Mouse (Mus musculus) midbrain, embryonic 14.5 days (tissue): ENCODE results near the gene Arrdc1. TPM values are rescaled to one million over a fixed set of nuclear protein-coding genes. Genes with fewer than 3 reads are reported as not detected.
"Not testable (repeated sequence)": the region's sequence is repeated elsewhere in the genome, so short reads cannot be mapped to it uniquely, and the experiment has no call there.

ENCODE experiments used
- ATAC-seq: fragments of 200-750 bp; cut with Nextera tagmentation; 2 replicates; pipeline ENCODE4 v1.8.0; 2017; ENCODE audit warnings: moderate number of reproducible peaks, moderate library complexity; ENCODE audit not compliant: low FRiP score, low TSS enrichment
- DNase-seq: peaks from one replicate; pipeline ENCODE4 v3.0.0-alpha.2; 2015
- H3K27ac ChIP-seq: fragments of 300-500 bp; sonication (generic); replicated peaks from 2 replicates; pipeline ENCODE4 v1.5.1; 2014; ENCODE audit warnings: mild to moderate bottlenecking, low read depth, low read length, moderate library complexity
- H3K27me3 ChIP-seq: fragments of 300-500 bp; sonication (generic); 2 replicates; pipeline ENCODE4 v1.6.1; 2014; ENCODE audit warnings: low read length, control low read depth, mixed read lengths; ENCODE audit not compliant: control insufficient read depth, insufficient read depth
- H3K36me3 ChIP-seq: fragments of 300-500 bp; sonication (generic); 2 replicates; pipeline ENCODE4 v1.6.1; 2014; ENCODE audit warnings: low read length, control low read depth; ENCODE audit not compliant: control insufficient read depth, insufficient read depth
- H3K4me1 ChIP-seq: fragments of 300-500 bp; sonication (generic); 2 replicates; pipeline ENCODE4 v1.6.1; 2014; ENCODE audit warnings: mild to moderate bottlenecking, antibody characterized with exemption, low read length, control low read depth; ENCODE audit not compliant: control insufficient read depth, insufficient read depth
- H3K4me2 ChIP-seq: fragments of 300-500 bp; sonication (generic); 2 replicates; pipeline ENCODE4 v1.6.1; 2014; ENCODE audit warnings: mild to moderate bottlenecking, low read length, moderate library complexity
- H3K4me3 ChIP-seq: fragments of 300-500 bp; sonication (generic); replicated peaks from 2 replicates; pipeline ENCODE4 v1.5.1; 2014; ENCODE audit warnings: low read depth, low read length
- H3K9ac ChIP-seq: fragments of 300-500 bp; sonication (generic); replicated peaks from 2 replicates; pipeline ENCODE4 v1.6.1; 2014; ENCODE audit warnings: mild to moderate bottlenecking, low read length, moderate library complexity
- H3K9me3 ChIP-seq: fragments of 300-500 bp; sonication (generic); 2 replicates; pipeline ENCODE4 v1.6.1; 2016; ENCODE audit warnings: low read length, control low read depth, mixed read lengths; ENCODE audit not compliant: control insufficient read depth
- WGBS: fragments of 180-500 bp; shearing (Covaris S2); extraction: QIAGEN DNeasy Blood & Tissue Kit; methylation state at CpG from one replicate; pipeline ENCODE4 v1.1.7; 2014; 5-methylcytosine and 5-hydroxymethylcytosine counted together
- polyA plus RNA-seq: library from polyadenylated mRNA; unstranded; fragments of >200 nt; fragmentation: Nextera tagmentation; extraction: Ambion mirVana; gene quantifications from 2 replicates; pipeline ENCODE4 v1.2.1, GENCODE M21; 2014

The Arrdc1 gene
- polyA plus RNA-seq, 1 experiment from 2014 or later, result 21.8 TPM

DNA sequence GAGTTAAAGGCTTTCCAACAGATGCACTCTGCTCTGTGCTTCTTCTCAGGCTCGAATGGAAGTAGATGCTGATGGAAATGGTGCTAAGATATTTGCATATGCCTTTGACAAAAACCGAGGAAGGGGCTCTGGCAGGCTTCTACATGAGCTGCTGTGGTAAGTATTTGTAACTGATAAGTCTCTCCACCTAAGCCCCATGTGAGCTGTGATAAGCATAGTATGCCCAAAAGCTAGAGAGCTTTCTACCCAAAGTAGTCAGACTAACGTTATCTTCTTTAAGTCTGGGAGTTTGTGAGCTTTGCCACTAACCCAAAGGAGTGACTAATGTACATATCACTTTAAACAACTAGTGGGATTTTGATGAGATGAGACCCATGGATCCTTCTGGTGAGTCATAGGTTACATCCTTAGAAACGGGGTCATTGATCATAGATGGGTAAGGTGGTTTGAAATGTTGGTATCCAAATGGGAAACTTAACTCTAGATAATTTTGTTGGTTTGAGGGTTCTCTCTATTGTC is 17.5 kb upstream of the Arrdc1 start:
- Histone ChIP-seq H3K4me3 (no peak overlapping the region), H3K27me3 (no peaks in the 10 kb centered on the region), H3K4me2 (no peak overlapping the region), H3K27ac (no peak overlapping the region), H3K4me1 (peaks cover 13% of the 10 kb centered on the region), H3K9ac (no peak overlapping the region), H3K36me3 (peaks cover 57% of the 10 kb centered on the region), H3K9me3 (no peaks in the 10 kb centered on the region)
- WGBS, result 89% methylated on average over 4 of the region's 4 CpGs
- DNase-seq (no peak), ATAC-seq (no peak)

DNA sequence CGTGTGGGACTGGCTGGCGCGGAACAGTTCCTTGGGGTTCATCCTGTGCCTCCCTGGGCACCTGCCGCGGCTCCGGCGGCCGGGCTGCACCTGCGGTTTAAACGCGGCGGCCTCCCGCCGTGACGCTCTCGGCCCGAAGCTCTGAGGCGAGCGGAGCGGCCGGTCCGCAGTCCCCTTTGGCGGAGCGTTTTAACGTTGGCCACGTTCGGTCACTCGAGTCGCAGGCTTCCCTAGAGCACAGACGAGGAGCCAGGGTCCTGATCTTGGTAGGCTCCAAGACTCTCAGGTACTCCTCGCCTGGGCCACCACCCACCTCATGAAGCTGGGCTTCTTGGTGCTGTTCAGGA is 15.1 kb upstream of the Arrdc1 start:
- peak overlapping the region; percentile 96 for H3K4me3 ChIP-seq
- H3K36me3 ChIP-seq, result peaks cover 34% of the 10 kb centered on the region
- WGBS, result 0% methylated on average over 31 of the region's 31 CpGs
- no peaks in the 10 kb centered on the region for H3K9me3 ChIP-seq
- DNase-seq (peak; percentile 49), ATAC-seq (no peak)
- no peaks in the 10 kb centered on the region for H3K27me3 ChIP-seq
- H3K4me1 ChIP-seq, result peaks cover 13% of the 10 kb centered on the region
- peak overlapping the region; percentile 84 for H3K9ac ChIP-seq
- peak overlapping the region; percentile 67 for H3K27ac ChIP-seq
- peak overlapping the region; percentile 97 for H3K4me2 ChIP-seq

DNA sequence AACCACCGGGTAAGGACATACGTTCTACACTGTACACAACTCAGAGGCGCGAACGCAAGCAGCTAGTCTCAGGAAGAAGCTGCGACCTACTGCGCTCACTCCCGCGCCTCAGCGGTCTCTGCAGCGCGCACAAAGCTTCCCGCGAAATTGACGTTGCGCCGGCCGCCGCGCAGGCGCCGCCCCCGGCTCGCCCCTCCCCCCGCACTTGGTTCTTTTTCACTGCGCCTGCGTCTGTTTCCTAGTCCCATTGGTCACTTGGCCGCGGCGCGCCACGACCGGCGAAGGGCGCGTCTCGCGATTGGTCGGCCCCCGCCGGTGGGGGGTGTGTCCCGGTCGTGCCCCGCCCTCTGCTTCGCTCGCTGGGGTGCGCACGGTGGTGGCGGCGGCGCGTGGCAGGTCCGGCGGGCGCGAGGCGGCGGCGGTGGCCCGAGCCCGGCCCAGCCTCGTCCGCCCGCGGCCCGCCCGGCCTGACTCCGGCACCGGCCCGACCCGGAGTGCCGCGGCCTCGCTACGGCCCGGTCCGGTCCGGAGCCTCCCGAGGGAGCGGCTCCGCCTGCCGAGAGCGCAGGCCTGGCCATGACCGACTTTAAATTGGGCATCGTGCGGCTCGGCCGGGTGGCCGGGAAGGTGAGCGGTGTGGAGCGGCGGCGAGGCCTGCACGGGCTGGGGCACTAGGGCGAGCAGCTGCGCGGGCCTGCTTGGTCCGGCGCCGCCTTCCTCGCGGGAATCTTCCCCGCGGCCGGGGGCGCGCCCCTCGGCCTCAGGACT is 14.6 kb upstream of the Arrdc1 start, which contains the start of gene Zmynd19:
Gene Zmynd19 (plus strand): TSS at position 372 of the 768 bp plus-strand sequence.
- peak within 1 kb of the TSS; percentile 84 for H3K9ac ChIP-seq
- peak within 1 kb of the TSS; percentile 97 for H3K4me2 ChIP-seq
- peak; percentile 99 for DNase-seq
- peaks cover 28% of the 10 kb centered on the region for H3K36me3 ChIP-seq
- no peaks in the 10 kb centered on the region for H3K9me3 ChIP-seq
- peak within 1 kb of the TSS; percentile 96 for H3K4me3 ChIP-seq
- WGBS, result under 1% methylated on average over 107 of the region's 108 CpGs
- peaks cover 13% of the 10 kb centered on the region for H3K4me1 ChIP-seq
- peak; percentile 99 for ATAC-seq
- H3K27ac ChIP-seq, result peak within 1 kb of the TSS; percentile 81
- H3K27me3 ChIP-seq, result no peaks in the 10 kb centered on the region

DNA sequence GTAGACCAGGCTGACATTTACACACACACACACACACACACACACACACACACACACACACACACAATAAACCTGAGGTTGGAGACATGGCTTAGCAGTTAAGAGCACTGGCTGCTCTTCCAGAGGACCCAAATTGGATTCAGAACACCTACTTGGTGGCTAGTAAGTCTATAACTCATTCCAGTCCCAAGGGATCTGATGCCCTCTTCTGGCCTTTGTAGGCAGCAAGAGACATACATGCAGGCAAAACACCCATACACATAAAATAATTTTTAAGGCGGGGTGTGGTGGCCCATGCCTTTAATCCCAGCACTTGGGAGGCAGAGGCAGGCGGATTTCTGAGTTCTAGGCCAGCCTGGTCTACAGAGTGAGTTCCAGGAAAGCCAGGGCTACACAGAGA is 9.3 kb upstream of the Arrdc1 start:
- not testable (repeated sequence) for H3K9ac ChIP-seq, H3K4me3 ChIP-seq, H3K27ac ChIP-seq, H3K4me2 ChIP-seq, ATAC-seq, H3K4me1 ChIP-seq, H3K36me3 ChIP-seq, H3K27me3 ChIP-seq, H3K9me3 ChIP-seq
- WGBS, result 54% methylated on average over 2 of the region's 2 CpGs
- peak; percentile 49 for DNase-seq

DNA sequence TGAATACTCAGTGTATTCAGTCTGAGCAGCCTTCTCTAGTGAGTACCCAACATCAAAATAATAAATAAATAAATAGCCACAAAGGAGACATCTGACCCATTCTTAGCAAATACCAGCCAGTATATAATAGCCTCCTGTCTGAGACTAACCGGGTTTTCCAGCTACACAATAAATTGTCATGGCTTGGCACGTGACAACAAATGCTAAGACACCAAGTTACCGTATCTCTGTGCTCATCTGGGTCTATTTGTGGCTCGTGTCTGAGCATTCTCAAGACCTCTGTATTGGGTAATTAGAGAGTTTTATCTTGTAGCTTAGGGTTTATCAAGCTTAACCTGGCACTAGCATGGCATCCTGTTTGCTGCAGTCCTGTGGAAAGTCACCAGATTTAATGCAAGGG is 7.0 kb upstream of the Arrdc1 start:
- Histone ChIP-seq H3K4me2 (no peak overlapping the region), H3K4me1 (no peaks in the 10 kb centered on the region), H3K27me3 (no peaks in the 10 kb centered on the region), H3K36me3 (no peaks in the 10 kb centered on the region), H3K9me3 (no peaks in the 10 kb centered on the region), H3K27ac (no peak overlapping the region), H3K4me3 (no peak overlapping the region), H3K9ac (no peak overlapping the region)
- 74% methylated on average over 4 of the region's 4 CpGs for WGBS
- ATAC-seq (no peak), DNase-seq (no peak)

DNA sequence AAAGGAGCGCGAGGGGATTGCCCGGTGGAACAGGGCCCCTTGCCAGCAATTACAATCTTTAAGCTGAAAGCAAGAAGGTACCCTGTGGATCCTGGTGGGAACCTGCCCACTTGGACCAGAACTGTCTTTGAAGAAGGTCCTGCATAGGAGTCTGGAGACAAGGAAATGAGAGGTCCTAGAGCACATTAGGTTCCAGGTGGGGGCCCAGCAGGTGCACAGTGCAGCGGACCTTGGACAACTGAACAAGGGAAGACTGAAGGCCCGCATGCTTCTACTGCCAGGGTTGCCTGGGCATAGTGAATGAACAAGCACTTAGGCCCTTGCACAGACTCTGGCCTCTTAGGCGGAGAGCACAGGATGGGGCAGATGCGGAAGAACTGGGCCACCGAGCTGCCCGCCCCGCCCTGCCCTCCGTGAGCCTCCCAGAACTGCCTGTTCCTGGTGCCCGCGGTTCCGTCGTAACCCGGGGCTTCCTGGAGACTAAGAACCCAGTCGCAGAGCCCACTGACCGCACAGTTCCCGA is 550 bp downstream of the Arrdc1 start:
- Histone ChIP-seq H3K9ac (peak overlapping the region; percentile 62), H3K4me3 (peak overlapping the region; percentile 56), H3K9me3 (no peaks in the 10 kb centered on the region), H3K4me2 (peak overlapping the region; percentile 90), H3K27me3 (0 out of 2 replicates have a peak, but pooled peaks cover 7% of the 10 kb centered on the region), H3K36me3 (no peaks in the 10 kb centered on the region), H3K4me1 (peaks cover 15% of the 10 kb centered on the region), H3K27ac (0 out of 2 replicates have a peak overlapping the region, but pooled peaks have one; percentile 45)
- ATAC-seq (peak; percentile 62), DNase-seq (peak; percentile 23)
- 3% methylated on average over 19 of the region's 19 CpGs for WGBS

DNA sequence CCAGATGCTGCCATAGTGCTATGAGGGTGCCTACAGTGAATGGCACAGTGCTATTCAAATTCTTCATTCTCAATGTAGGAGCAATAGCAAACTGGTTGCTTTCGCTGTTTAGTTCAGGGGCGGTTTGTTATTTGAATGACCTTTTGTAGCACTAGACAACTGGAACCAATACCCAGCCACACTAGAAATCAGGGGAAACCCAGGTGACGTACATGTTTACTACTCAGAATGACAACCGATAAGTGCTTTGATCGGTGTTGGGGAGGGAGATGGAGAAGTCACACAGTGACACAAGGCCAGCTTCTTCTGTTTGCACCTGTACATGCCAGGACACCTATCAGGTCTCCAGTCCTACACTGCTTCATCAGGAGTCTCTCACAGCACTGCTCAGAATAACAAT is 5.5 kb downstream of the Arrdc1 start:
- H3K36me3 ChIP-seq, result 0 out of 2 replicates have a peak, but pooled peaks cover 3% of the 10 kb centered on the region
- ATAC-seq, result no peak
- WGBS, result 87% methylated on average over 5 of the region's 5 CpGs
- H3K4me2 ChIP-seq, result no peak overlapping the region
- no peak overlapping the region for H3K4me3 ChIP-seq
- no peak overlapping the region for H3K9ac ChIP-seq
- no peak for DNase-seq
- 0 out of 2 replicates have a peak, but pooled peaks cover 3% of the 10 kb centered on the region for H3K27me3 ChIP-seq
- H3K9me3 ChIP-seq, result no peaks in the 10 kb centered on the region
- H3K27ac ChIP-seq, result no peak overlapping the region
- peaks cover 11% of the 10 kb centered on the region for H3K4me1 ChIP-seq

DNA sequence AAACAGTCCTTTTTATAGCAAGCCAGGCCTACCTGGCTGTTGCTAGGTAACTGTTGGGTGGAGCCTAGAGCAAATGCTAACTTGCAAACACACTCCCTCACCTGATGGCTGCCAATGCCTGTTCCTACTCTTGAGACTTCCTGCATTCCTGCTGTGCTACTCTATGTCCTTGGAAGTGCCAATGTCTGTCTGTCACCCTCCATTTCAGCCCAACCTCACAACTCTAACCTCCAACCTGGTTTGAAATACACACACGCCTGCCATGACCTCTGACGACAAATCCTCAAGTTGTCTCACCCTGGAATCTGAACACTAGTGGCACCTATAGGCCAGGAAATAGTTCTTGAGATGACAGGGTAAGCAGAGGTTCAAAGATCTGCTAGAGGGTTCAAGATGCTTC is 5.9 kb downstream of the Arrdc1 start:
- no peak overlapping the region for H3K27ac ChIP-seq
- no peak overlapping the region for H3K4me2 ChIP-seq
- H3K4me1 ChIP-seq, result peaks cover 6% of the 10 kb centered on the region
- 0 out of 2 replicates have a peak, but pooled peaks cover 3% of the 10 kb centered on the region for H3K36me3 ChIP-seq
- H3K27me3 ChIP-seq, result 0 out of 2 replicates have a peak, but pooled peaks cover 1% of the 10 kb centered on the region
- ATAC-seq (no peak), DNase-seq (no peak)
- H3K9ac ChIP-seq, result no peak overlapping the region
- 58% methylated on average over 2 of the region's 2 CpGs for WGBS
- H3K4me3 ChIP-seq, result no peak overlapping the region
- H3K9me3 ChIP-seq, result no peaks in the 10 kb centered on the region
